Mouse (Mus musculus): ENCODE data around the gene Dnttip1. TPM values are rescaled to one million over a fixed set of nuclear protein-coding genes. Genes with fewer than 3 reads are reported as not detected.

Gene Dnttip1
- polyA plus RNA-seq, 1 experiment: 47.3 TPM

DNA sequence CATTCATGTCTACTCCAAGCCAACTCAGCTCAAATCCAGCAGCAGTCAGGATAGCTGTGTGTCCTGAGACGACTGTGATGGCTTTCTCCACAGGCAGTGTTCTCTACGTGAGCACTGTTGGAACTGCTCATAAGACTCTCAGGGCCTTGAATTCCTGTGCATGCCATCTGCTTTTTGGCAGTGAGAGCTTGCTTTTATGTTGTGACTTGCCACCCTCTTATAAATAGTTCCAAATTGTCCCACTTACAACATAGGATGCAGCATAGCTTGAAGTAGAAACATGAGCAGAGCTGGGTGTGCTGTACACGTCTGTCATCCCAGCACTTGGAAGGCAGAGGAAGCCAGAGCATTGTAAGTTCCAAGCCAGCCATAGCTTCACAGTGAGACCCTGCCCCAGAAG, 20.1 kb downstream of the Dnttip1 start:
- Histone ChIP-seq H3K4me3 (ENCODE audit: insufficient read depth, poor library complexity, severe bottlenecking) (no peak overlapping the region), H3K79me2 (ENCODE audit: control insufficient read depth, insufficient read depth) (peaks cover 12% of the 10 kb centered on the region), H3K27me3 (ENCODE audit: control insufficient read depth, insufficient read depth, insufficient read length) (no peaks in the 10 kb centered on the region), H3K36me3 (ENCODE audit: control insufficient read depth, insufficient read depth) (peaks cover 64% of the 10 kb centered on the region), H3K79me3 (ENCODE audit: low read depth) (peaks cover 10% of the 10 kb centered on the region), H3ac (ENCODE audit: control insufficient read depth, insufficient read length, low read depth) (no peak overlapping the region)
- no peak for TF ChIP-seq FOSL1 (IDR thresholded peaks at IDR 0.05; ENCODE audit: insufficient read depth, low read length, poor library complexity, severe bottlenecking)
- no peak for TF ChIP-seq CEBPB (IDR thresholded peaks at IDR 0.05; ENCODE audit: low read depth)
- TF ChIP-seq MYOD1 (IDR thresholded peaks at IDR 0.05; ENCODE audit: control insufficient read depth, insufficient read length, low read depth): no peak
- no peak for TF ChIP-seq MAX (IDR thresholded peaks at IDR 0.05)
- TF ChIP-seq CTCF (IDR thresholded peaks at IDR 0.05; ENCODE audit: control insufficient read depth, insufficient read depth, insufficient read length): no peak
- no peak for TF ChIP-seq MYOG (IDR thresholded peaks at IDR 0.05; ENCODE audit: control insufficient read depth, extremely low read depth, insufficient read length)
- no peak for TF ChIP-seq USF1 (IDR thresholded peaks at IDR 0.05; ENCODE audit: low read depth)

DNA sequence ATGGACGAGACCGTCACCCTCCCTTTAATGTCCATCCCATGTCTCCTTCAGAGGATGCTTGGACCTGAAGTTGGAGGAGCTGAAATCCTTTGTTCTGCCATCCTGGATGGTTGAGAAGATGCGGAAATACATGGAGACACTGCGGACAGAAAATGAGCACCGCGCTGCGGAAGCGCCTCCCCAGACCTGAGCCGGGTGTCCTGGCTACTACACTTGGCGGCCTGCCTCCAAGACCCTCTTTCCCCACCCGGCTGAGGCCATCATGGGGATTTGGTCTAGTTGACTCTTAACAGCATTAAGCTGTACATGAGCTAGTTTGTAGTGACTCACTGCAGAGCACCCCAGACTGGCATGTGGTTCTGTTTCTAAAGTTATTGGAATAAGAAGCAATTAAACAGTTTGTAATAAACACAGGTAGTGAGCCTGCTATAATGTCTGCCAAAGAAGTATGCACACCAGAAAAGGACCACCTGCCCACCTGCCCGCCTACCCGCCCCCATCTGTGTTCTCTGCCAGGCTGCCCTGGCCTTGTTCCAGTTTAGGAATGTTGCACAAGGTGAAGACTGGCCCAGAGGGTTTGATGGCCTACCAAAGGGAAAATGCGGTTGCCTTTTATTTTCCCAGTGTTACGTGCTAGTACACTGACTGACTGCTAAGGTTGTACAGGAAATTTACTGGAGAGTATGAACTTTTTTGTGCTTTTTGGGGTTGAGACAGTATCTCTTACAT, 22.2 kb downstream of the Dnttip1 start:
- Histone ChIP-seq H3K79me3 (ENCODE audit: low read depth) (peaks cover 20% of the 10 kb centered on the region), H3K36me3 (ENCODE audit: control insufficient read depth, insufficient read depth) (peaks cover 64% of the 10 kb centered on the region), H3K4me3 (ENCODE audit: insufficient read depth, poor library complexity, severe bottlenecking) (no peak overlapping the region), H3K27me3 (ENCODE audit: control insufficient read depth, insufficient read depth, insufficient read length) (no peaks in the 10 kb centered on the region), H3ac (ENCODE audit: control insufficient read depth, insufficient read length, low read depth) (no peak overlapping the region), H3K79me2 (ENCODE audit: control insufficient read depth, insufficient read depth) (peaks cover 31% of the 10 kb centered on the region)
- TF ChIP-seq MYOG (IDR thresholded peaks at IDR 0.05; ENCODE audit: control insufficient read depth, extremely low read depth, insufficient read length) (no peak), CEBPB (IDR thresholded peaks at IDR 0.05; ENCODE audit: low read depth) (no peak), USF1 (IDR thresholded peaks at IDR 0.05; ENCODE audit: low read depth) (no peak), MAX (IDR thresholded peaks at IDR 0.05) (no peak), MYOD1 (IDR thresholded peaks at IDR 0.05; ENCODE audit: control insufficient read depth, insufficient read length, low read depth) (no peak)

DNA sequence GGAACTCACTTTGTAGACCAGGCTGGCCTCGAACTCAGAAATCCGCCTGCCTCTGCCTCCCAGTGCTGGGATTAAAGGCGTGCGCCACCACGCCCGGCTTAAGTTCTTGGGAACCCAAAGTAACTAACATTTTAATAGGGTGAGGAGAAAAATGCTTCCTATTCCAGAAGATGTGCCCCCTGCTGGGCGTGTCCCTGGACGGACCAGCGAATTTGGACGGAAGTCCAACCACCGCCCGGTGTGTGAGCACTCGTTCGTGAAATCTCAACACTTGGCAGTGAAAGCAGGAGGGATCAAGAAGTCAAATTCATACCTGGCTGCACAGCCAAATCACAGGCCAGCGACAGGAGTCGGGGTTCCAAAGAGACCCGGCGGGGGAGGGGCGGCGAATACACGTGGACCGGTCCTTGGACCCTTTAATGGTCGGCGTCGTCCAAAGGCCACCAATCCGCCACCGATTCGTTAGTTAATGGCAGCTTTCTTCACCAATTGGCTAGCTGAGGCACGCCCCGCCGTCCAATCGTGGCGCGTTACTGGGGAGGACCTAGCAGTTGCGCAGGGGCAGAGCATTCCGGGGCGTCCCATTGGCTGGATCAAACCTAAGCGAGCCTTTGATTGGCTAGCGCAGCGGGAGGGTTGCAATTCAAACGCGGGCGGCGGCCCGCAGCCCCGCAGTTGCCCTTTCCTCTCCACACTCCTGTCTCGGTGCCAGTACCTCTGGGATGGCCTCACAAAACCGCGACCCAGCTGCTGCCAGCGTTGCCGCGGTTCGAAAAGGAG, 23.7 kb downstream of the Dnttip1 start, which contains the start of gene Ube2c:
Ube2c (plus strand) TSS at position 641 of the 780 bp plus-strand sequence.
- H3K27me3 ChIP-seq (ENCODE audit: control insufficient read depth, insufficient read depth, insufficient read length): no peaks in the 10 kb centered on the region
- H3K79me3 ChIP-seq (ENCODE audit: low read depth): peaks cover 20% of the 10 kb centered on the region
- peak within 1 kb of the TSS; percentile 99 for H3K4me3 ChIP-seq (ENCODE audit: insufficient read depth, poor library complexity, severe bottlenecking)
- peaks cover 31% of the 10 kb centered on the region for H3K79me2 ChIP-seq (ENCODE audit: control insufficient read depth, insufficient read depth)
- H3ac ChIP-seq (ENCODE audit: control insufficient read depth, insufficient read length, low read depth): peak within 1 kb of the TSS; percentile 98
- peaks cover 64% of the 10 kb centered on the region for H3K36me3 ChIP-seq (ENCODE audit: control insufficient read depth, insufficient read depth)
- TF ChIP-seq CTCF (IDR thresholded peaks at IDR 0.05; ENCODE audit: control insufficient read depth, insufficient read depth, insufficient read length) (peak; percentile 6), CEBPB (IDR thresholded peaks at IDR 0.05; ENCODE audit: low read depth) (no peak), MAX (IDR thresholded peaks at IDR 0.05) (peak; percentile 77)

DNA sequence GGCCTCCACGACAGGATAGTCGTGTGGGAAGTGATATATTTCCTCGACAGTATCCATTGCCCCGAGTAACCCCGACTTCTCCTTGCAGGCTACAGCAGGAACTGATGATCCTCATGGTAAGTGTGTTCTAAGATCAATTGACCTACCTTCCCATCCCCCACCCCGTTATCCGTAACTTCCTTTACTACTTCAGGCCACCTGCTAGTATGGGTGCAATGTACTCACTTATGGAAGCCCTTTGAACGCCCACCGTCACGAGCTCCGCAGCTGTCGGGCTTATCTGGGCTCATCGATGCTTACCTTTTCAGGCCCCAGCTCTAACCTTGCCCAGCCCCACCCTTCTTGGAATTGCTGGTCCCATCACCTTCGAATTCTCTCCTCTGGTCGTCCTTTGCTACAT, 24.5 kb downstream of the Dnttip1 start:
- H3ac ChIP-seq (ENCODE audit: control insufficient read depth, insufficient read length, low read depth): peak overlapping the region; percentile 98
- peak overlapping the region; percentile 99 for H3K4me3 ChIP-seq (ENCODE audit: insufficient read depth, poor library complexity, severe bottlenecking)
- H3K27me3 ChIP-seq (ENCODE audit: control insufficient read depth, insufficient read depth, insufficient read length): no peaks in the 10 kb centered on the region
- H3K79me2 ChIP-seq (ENCODE audit: control insufficient read depth, insufficient read depth): peaks cover 31% of the 10 kb centered on the region
- H3K79me3 ChIP-seq (ENCODE audit: low read depth): peaks cover 20% of the 10 kb centered on the region
- no peak for TF ChIP-seq CEBPB (IDR thresholded peaks at IDR 0.05; ENCODE audit: low read depth)
- no peak for TF ChIP-seq USF1 (IDR thresholded peaks at IDR 0.05; ENCODE audit: low read depth)
- TF ChIP-seq FOSL1 (IDR thresholded peaks at IDR 0.05; ENCODE audit: insufficient read depth, low read length, poor library complexity, severe bottlenecking): no peak
- no peak for TF ChIP-seq MYOG (IDR thresholded peaks at IDR 0.05; ENCODE audit: control insufficient read depth, extremely low read depth, insufficient read length)
- peak; percentile 2 for TF ChIP-seq MAX (IDR thresholded peaks at IDR 0.05)
- TF ChIP-seq MYOD1 (IDR thresholded peaks at IDR 0.05; ENCODE audit: control insufficient read depth, insufficient read length, low read depth): peak; percentile 16
- peaks cover 57% of the 10 kb centered on the region for H3K36me3 ChIP-seq (ENCODE audit: control insufficient read depth, insufficient read depth)

DNA sequence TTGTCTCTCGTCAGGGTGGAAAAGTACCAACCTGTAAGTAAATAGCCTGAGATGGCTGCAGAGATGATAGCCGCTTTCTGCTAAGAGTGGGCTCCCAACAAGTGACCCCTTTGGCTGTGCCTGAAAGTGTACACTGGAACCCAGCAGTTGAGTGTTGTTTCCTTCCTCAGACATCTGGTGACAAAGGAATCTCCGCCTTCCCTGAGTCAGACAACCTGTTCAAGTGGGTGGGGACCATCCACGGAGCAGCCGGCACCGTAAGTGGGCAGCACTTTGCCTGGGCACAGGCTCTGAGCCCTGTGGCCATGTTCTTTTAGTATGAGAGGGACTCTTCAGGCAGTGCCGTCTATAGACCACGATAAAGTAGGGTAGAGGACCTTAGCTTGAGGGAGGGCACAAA, 25.3 kb downstream of the Dnttip1 start:
- Histone ChIP-seq H3K79me3 (ENCODE audit: low read depth) (peaks cover 20% of the 10 kb centered on the region), H3K36me3 (ENCODE audit: control insufficient read depth, insufficient read depth) (peaks cover 48% of the 10 kb centered on the region), H3K79me2 (ENCODE audit: control insufficient read depth, insufficient read depth) (peaks cover 31% of the 10 kb centered on the region), H3ac (ENCODE audit: control insufficient read depth, insufficient read length, low read depth) (peak overlapping the region; percentile 98), H3K27me3 (ENCODE audit: control insufficient read depth, insufficient read depth, insufficient read length) (no peaks in the 10 kb centered on the region), H3K4me3 (ENCODE audit: insufficient read depth, poor library complexity, severe bottlenecking) (peak overlapping the region; percentile 99)
- TF ChIP-seq FOSL1 (IDR thresholded peaks at IDR 0.05; ENCODE audit: insufficient read depth, low read length, poor library complexity, severe bottlenecking): no peak
- TF ChIP-seq MYOG (IDR thresholded peaks at IDR 0.05; ENCODE audit: control insufficient read depth, extremely low read depth, insufficient read length): no peak
- TF ChIP-seq CEBPB (IDR thresholded peaks at IDR 0.05; ENCODE audit: low read depth): no peak
- no peak for TF ChIP-seq MYOD1 (IDR thresholded peaks at IDR 0.05; ENCODE audit: control insufficient read depth, insufficient read length, low read depth)
- no peak for TF ChIP-seq MAX (IDR thresholded peaks at IDR 0.05)
- TF ChIP-seq USF1 (IDR thresholded peaks at IDR 0.05; ENCODE audit: low read depth): no peak
- no peak for TF ChIP-seq CTCF (IDR thresholded peaks at IDR 0.05; ENCODE audit: control insufficient read depth, insufficient read depth, insufficient read length)
